Mouse (Mus musculus) ES-Bruce4 (cell line): Measurements from ENCODE around the gene Gm5767.
A peak's percentile ranks its signal among the peaks of the same experiment; 100 is the strongest.

Experiments
- CTCF ChIP-seq: IDR thresholded peaks from one replicate; pipeline ENCODE4 v1.8.1; 2011; ENCODE audit warnings: low read depth, low read length
- EP300 ChIP-seq: IDR thresholded peaks from 2 replicates; pipeline ENCODE4 v1.6.1; 2011; ENCODE audit warnings: low read depth, low read length; ENCODE audit not compliant: insufficient read depth
- POLR2A ChIP-seq: IDR thresholded peaks from one replicate; pipeline ENCODE4 v1.8.1; 2011; ENCODE audit warnings: low read length; ENCODE audit not compliant: insufficient read depth

DNA sequence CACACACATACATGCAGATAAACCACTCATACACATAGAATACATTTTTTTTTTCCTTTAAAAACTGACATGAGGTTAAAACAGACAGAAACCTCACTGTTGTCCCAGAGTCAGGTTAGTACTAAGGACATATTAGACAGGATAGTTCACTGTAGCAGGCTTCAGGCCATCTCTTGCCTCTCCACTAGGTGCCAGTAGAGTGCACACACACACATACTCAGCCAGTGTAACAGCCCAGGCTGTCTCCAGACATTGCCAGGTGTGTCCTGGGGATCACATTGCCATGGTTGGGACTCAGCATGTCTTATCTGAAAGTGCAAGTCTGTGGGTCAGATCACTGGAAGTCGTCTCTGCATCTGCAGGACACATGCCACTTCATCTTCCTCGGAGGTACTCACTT is 36.7 kb upstream of the Gm5767 start:
- TF ChIP-seq CTCF, result peak; percentile 80
- TF ChIP-seq POLR2A, result no peak
- TF ChIP-seq EP300, result no peak
